Mouse (Mus musculus) olfactory bulb, adult 2 months (tissue): ENCODE data around the gene Taf5. TPM values are rescaled to one million over a fixed set of nuclear protein-coding genes. Genes with fewer than 3 reads are reported as not detected.

Source experiments
- H3K27ac ChIP-seq: fragments of 200-500 bp; 2 replicates; pipeline ENCODE4 v1.5.1; 2012; ENCODE audit warnings: low read depth, low read length; ENCODE audit not compliant: insufficient read depth
- H3K4me1 ChIP-seq: fragments of 200-500 bp; 2 replicates; pipeline ENCODE4 v1.6.1; 2012; ENCODE audit warnings: low read length; ENCODE audit not compliant: control insufficient read depth, insufficient read depth
- H3K4me3 ChIP-seq: fragments of 200-500 bp; 2 replicates; pipeline ENCODE4 v1.5.1; 2012; ENCODE audit warnings: mild to moderate bottlenecking, low read depth, low read length, moderate library complexity; ENCODE audit not compliant: insufficient read depth
- CTCF ChIP-seq: fragments of 200-500 bp; IDR thresholded peaks from 2 replicates; pipeline ENCODE4 v1.5.1; 2012; ENCODE audit warnings: low read depth, mild to moderate bottlenecking, low read length, moderate library complexity; ENCODE audit not compliant: insufficient read depth
- POLR2A ChIP-seq: fragments of 200-500 bp; IDR thresholded peaks from 2 replicates; pipeline ENCODE4 v1.6.1; 2012; ENCODE audit warnings: mild to moderate bottlenecking, low read depth, low read length, moderate library complexity; ENCODE audit not compliant: insufficient read depth
- WGBS: fragments of 180-500 bp; shearing (Covaris S2); methylation state at CpG from one replicate; pipeline ENCODE4 v1.1.7; 2018; 5-methylcytosine and 5-hydroxymethylcytosine counted together
- polyA plus RNA-seq: library from polyadenylated mRNA; stranded (reverse); fragments of >200 nt; gene quantifications from 2 replicates; pipeline ENCODE4 v1.2.4, GENCODE M21; 2012; ENCODE audit warnings: low replicate concordance; ENCODE audit not compliant: missing spikeins, insufficient read depth, insufficient read length

The Taf5 gene
- polyA plus RNA-seq, 1 experiment, result not detected

GRCm38 (mm10) chr19:47052927-47053326, 14.6 kb upstream of the Taf5 start:
- Histone ChIP-seq H3K4me3 (no peak overlapping the region), H3K4me1 (peaks cover 6% of the 10 kb centered on the region), H3K27ac (no peak overlapping the region)
- no peak for TF ChIP-seq CTCF
- no peak for TF ChIP-seq POLR2A
- WGBS, result 79% methylated on average over 4 of the region's 4 CpGs

- TF ChIP-seq POLR2A (no peak), CTCF (no peak)
- Histone ChIP-seq H3K4me1 (peaks cover 6% of the 10 kb centered on the region), H3K27ac (no peak overlapping the region), H3K4me3 (no peak overlapping the region)
- 88% methylated on average over 4 of the region's 4 CpGs for WGBS
Observed at GRCm38 (mm10) chr19:47053471-47053870, 14.1 kb upstream of the Taf5 start.

GRCm38 (mm10) chr19:47057684-47058083, 9.9 kb upstream of the Taf5 start:
- TF ChIP-seq CTCF (no peak), POLR2A (no peak)
- Histone ChIP-seq H3K4me3 (no peak overlapping the region), H3K4me1 (no peaks in the 10 kb centered on the region), H3K27ac (no peak overlapping the region)
- 57% methylated on average over 1 of the region's 1 CpGs for WGBS

GRCm38 (mm10) chr19:47065860-47066259, 1.7 kb upstream of the Taf5 start:
- 91% methylated on average over 3 of the region's 3 CpGs for WGBS
- H3K27ac ChIP-seq, result no peak overlapping the region
- H3K4me1 ChIP-seq, result peaks cover 3% of the 10 kb centered on the region; the same call in 1 of the 2 replicates
- no peak overlapping the region for H3K4me3 ChIP-seq
- TF ChIP-seq POLR2A (no peak), CTCF (no peak)

- peaks cover 3% of the 10 kb centered on the region; the same call in 1 of the 2 replicates for H3K4me1 ChIP-seq
- under 1% methylated on average over 69 of the region's 72 CpGs for WGBS
- H3K4me3 ChIP-seq, result peak overlapping the region; percentile 87
- no peak for TF ChIP-seq CTCF
- TF ChIP-seq POLR2A, result no peak
- peak overlapping the region; percentile 13; the same call in 1 of the 2 replicates for H3K27ac ChIP-seq
Observed at GRCm38 (mm10) chr19:47067924-47068611, 522 bp downstream of the Taf5 start.

GRCm38 (mm10) chr19:47088226-47088625, 20.7 kb downstream of the Taf5 start:
- Histone ChIP-seq H3K27ac (no peak overlapping the region), H3K4me3 (no peak overlapping the region)
- 43% methylated on average over 3 of the region's 3 CpGs for WGBS

GRCm38 (mm10) chr19:47089718-47090525, 22.4 kb downstream of the Taf5 start:
- peak overlapping the region; percentile 70 for H3K4me3 ChIP-seq
- TF ChIP-seq CTCF, result no peak
- no peak for TF ChIP-seq POLR2A
- under 1% methylated on average over 36 of the region's 36 CpGs for WGBS
- H3K27ac ChIP-seq, result peak overlapping the region; percentile 92
- H3K4me1 ChIP-seq, result peaks cover 2% of the 10 kb centered on the region; the same call in 1 of the 2 replicates

More at GRCm38 (mm10) chr19:47088226-47088625, 20.7 kb downstream of the Taf5 start:
- H3K4me1 ChIP-seq, result peaks cover 2% of the 10 kb centered on the region; the same call in 1 of the 2 replicates
- TF ChIP-seq CTCF (no peak), POLR2A (no peak)

GRCm38 (mm10) chr19:47090550-47091156, 23.1 kb downstream of the Taf5 start, which contains the start of the genes Usmg5 and Pdcd11:
Gene Usmg5, minus strand, starts transcription at chr19:47090647.
Gene Pdcd11, plus strand, starts transcription at chr19:47090768.
- TF ChIP-seq POLR2A (peak; percentile 69), CTCF (no peak)
- Histone ChIP-seq H3K4me1 (peaks cover 2% of the 10 kb centered on the region; the same call in 1 of the 2 replicates), H3K4me3 (peak within 1 kb of the TSS; percentile 70), H3K27ac (peak within 1 kb of the TSS; percentile 92)
- under 1% methylated on average over 56 of the region's 56 CpGs for WGBS

- H3K4me1 ChIP-seq, result no peaks in the 10 kb centered on the region
- TF ChIP-seq POLR2A, result no peak
- WGBS, result 97% methylated on average over 5 of the region's 5 CpGs
- no peak overlapping the region for H3K4me3 ChIP-seq
- no peak overlapping the region for H3K27ac ChIP-seq
Observed at GRCm38 (mm10) chr19:47101080-47101479, 33.5 kb downstream of the Taf5 start.
